Mouse (Mus musculus) kidney, postnatal 0 days (tissue): Measurements from ENCODE around the gene Imp4. TPM values are rescaled to one million over a fixed set of nuclear protein-coding genes. Genes with fewer than 3 reads are reported as not detected.

Source experiments
- ATAC-seq: fragments of 200-750 bp; cut with Nextera tagmentation; replicated peaks from 2 replicates; pipeline ENCODE4 v1.8.0; 2017; ENCODE audit warnings: low read depth, moderate number of reproducible peaks, moderate TSS enrichment, moderate library complexity; ENCODE audit not compliant: low FRiP score
- DNase-seq: peaks from one replicate; pipeline ENCODE4 v3.0.0-alpha.2; 2016; ENCODE audit warnings: low spot score
- H3K27ac ChIP-seq: fragments of 300-500 bp; sonication (generic); 2 replicates; pipeline ENCODE4 v1.5.1; 2014; ENCODE audit warnings: mild to moderate bottlenecking
- H3K27me3 ChIP-seq: fragments of 300-500 bp; sonication (generic); 2 replicates; pipeline ENCODE4 v1.6.1; 2014; ENCODE audit warnings: low read length, mixed read lengths; ENCODE audit not compliant: insufficient read depth
- H3K36me3 ChIP-seq: fragments of 300-500 bp; sonication (generic); 2 replicates; pipeline ENCODE4 v1.6.1; 2014; ENCODE audit warnings: low read length, mixed read lengths; ENCODE audit not compliant: insufficient read depth
- H3K4me1 ChIP-seq: fragments of 300-500 bp; sonication (generic); replicated peaks from 2 replicates; pipeline ENCODE4 v1.6.1; 2014; ENCODE audit warnings: antibody characterized with exemption, low read length, mixed read lengths; ENCODE audit not compliant: insufficient read depth
- H3K4me2 ChIP-seq: fragments of 300-500 bp; sonication (generic); 2 replicates; pipeline ENCODE4 v1.6.1; 2014; ENCODE audit warnings: mild to moderate bottlenecking, low read length, moderate library complexity, mixed read lengths
- H3K4me3 ChIP-seq: fragments of 300-500 bp; sonication (generic); replicated peaks from 2 replicates; pipeline ENCODE4 v1.5.1; 2014; ENCODE audit warnings: low read depth, low read length
- H3K9ac ChIP-seq: fragments of 300-500 bp; sonication (generic); 2 replicates; pipeline ENCODE4 v1.6.1; 2014; ENCODE audit warnings: low read depth, low read length
- H3K9me3 ChIP-seq: fragments of 300-500 bp; sonication (generic); replicated peaks from 2 replicates; pipeline ENCODE4 v1.6.1; 2016; ENCODE audit warnings: low read length, inconsistent platforms, mixed read lengths
- CTCF ChIP-seq: IDR thresholded peaks from 2 replicates; pipeline ENCODE4 v1.5.1; 2016; ENCODE audit warnings: antibody characterized with exemption, low read depth, mild to moderate bottlenecking, moderate library complexity
- WGBS: fragments of 180-500 bp; shearing (Covaris S2); extraction: QIAGEN DNeasy Blood & Tissue Kit; methylation state at CpG from one replicate; pipeline ENCODE4 v1.1.7; 2014; 5-methylcytosine and 5-hydroxymethylcytosine counted together
- polyA plus RNA-seq: library from polyadenylated mRNA; unstranded; fragments of >200 nt; fragmentation: Nextera tagmentation; extraction: Ambion mirVana; gene quantifications from 2 replicates; pipeline ENCODE4 v1.2.1, GENCODE M21; 2015

Imp4 gene
- polyA plus RNA-seq, 1 experiment from 2014 or later: 74.9 TPM

DNA sequence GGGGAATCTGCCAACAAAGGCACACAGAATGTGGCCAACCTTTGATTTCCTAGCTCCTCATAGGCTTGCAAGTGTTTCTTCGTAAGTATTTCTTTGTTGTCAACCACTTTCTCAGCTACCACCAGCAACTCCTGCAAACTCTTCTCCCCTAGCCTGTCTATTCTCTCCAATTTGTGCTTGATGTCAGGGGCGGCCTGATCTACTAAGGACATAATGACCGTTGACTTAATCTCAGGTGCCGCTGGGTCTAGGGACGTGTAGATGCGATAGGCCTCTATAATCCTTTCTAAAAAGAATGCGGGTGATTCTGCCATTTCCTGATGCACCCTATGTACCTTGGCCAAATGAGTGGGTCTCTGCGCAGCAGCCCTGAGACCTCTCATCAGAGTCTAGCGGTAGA lies 8.2 kb upstream of the Imp4 start:
- ATAC-seq: no peak
- Histone ChIP-seq H3K27ac (no peak overlapping the region), H3K4me3 (no peak overlapping the region), H3K36me3 (no peaks in the 10 kb centered on the region), H3K9me3 (peaks cover 20% of the 10 kb centered on the region), H3K27me3 (no peaks in the 10 kb centered on the region), H3K4me1 (0 out of 2 replicates have a peak, but pooled peaks cover 4% of the 10 kb centered on the region), H3K4me2 (no peak overlapping the region), H3K9ac (no peak overlapping the region)
- no peak for TF ChIP-seq CTCF
- 96% methylated on average over 9 of the region's 9 CpGs for WGBS
- no peak for DNase-seq

DNA sequence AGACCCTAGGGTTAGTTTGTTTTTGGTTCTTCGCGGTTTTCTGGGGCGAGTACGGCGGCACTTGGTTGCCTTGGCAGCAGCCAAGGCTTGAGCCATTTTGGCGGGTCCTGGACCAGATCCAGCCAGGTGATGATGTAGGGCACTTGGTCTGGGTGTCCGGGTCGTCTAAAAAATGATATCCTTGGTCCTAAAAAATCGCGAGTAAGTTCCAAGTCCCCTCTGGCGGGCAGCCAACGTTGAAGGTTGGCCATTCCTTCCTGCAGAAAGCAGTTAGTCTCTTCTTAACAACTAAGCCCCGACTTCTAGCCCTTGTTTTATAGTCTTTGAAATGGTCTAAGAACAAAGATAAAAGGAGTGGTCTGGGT lies 7.3 kb upstream of the Imp4 start:
- Histone ChIP-seq H3K9me3 (peaks cover 20% of the 10 kb centered on the region), H3K4me2 (peak overlapping the region; percentile 69), H3K36me3 (no peaks in the 10 kb centered on the region), H3K27me3 (no peaks in the 10 kb centered on the region), H3K9ac (peak overlapping the region; percentile 61), H3K4me1 (0 out of 2 replicates have a peak, but pooled peaks cover 4% of the 10 kb centered on the region), H3K4me3 (0 out of 2 replicates have a peak overlapping the region, but pooled peaks have one; percentile 26), H3K27ac (peak overlapping the region; percentile 58; the same call in 1 of the 2 replicates)
- no peak for ATAC-seq
- no peak for DNase-seq
- no peak for TF ChIP-seq CTCF
- WGBS: 55% methylated on average over 13 of the region's 13 CpGs

DNA sequence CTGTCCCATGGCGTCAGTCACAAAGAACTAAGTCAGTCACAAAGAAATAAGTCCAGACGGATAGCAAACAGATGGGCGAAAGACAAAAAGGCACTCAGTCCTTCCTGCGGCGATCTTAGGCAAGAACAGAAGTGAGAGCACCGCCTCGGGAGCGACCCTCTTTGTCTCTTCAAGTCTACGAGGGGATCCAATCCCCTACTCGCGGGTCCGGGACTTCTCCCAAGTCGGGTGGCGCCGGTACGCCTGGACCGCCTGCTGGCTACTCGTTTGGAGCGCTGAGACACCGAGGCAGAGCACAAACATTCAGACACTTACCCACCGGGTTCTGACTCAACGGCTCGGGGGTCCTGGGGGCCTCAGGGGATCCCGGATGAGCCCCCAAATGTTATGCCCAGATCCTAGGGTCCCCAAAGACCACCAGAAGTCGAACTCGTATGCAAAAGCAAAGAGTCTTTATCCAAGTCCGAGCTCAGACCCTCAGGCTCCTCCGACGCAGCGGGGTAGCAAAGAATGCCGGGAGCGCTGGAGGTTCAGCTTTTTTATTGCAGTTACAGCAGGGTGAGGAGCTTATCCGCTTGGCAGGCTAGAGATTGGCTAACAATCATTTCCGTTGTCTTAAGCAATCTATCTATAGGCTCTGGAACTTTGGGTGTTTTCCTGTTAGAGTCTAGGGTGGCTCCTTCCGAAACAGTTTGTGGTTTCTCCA lies 6.7 kb upstream of the Imp4 start:
- ATAC-seq (no peak; the same call in 1 of the 2 replicates), DNase-seq (peak; percentile 84)
- TF ChIP-seq CTCF: no peak
- Histone ChIP-seq H3K9me3 (peaks cover 20% of the 10 kb centered on the region), H3K27me3 (no peaks in the 10 kb centered on the region), H3K4me2 (peak overlapping the region; percentile 69), H3K4me1 (0 out of 2 replicates have a peak, but pooled peaks cover 4% of the 10 kb centered on the region), H3K4me3 (peak overlapping the region; percentile 26), H3K27ac (peak overlapping the region; percentile 58; the same call in 1 of the 2 replicates), H3K9ac (peak overlapping the region; percentile 61), H3K36me3 (no peaks in the 10 kb centered on the region)
- 11% methylated on average over 35 of the region's 35 CpGs for WGBS

DNA sequence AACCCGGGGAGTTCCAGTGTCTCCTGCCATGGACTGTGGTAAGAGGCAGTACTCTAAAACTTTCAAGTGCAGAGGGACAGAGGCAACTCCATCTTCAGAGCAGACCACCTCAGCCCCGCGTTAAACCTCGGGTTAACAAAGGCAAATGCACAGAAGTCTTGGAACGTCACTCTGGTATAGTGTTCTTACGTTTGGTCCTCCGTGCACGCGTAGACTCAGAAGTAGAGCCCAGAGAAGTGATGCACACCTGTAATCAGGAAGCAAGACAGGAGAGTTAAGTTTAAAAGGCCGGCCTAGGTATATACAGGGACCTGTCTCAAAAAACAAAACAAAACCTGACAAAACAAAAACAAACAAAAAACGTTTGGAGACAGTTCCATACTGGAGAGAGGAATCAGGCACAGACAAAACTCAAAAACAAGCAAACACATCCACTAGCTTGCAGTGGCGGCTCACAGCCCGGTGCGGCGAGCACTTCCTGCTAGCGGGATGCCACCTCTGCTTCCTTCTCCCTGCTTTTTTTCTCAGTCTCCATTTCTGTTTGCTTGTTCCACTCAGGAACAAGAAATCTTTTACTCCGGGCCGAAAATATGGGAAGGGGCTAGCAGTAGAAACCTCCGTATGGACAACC lies 5.6 kb upstream of the Imp4 start:
- DNase-seq: peak; percentile 50
- no peak overlapping the region; the same call in 1 of the 2 replicates for H3K27ac ChIP-seq
- peaks cover 9% of the 10 kb centered on the region; the same call in 1 of the 2 replicates for H3K4me1 ChIP-seq
- no peak for TF ChIP-seq CTCF
- peak overlapping the region; percentile 43 for H3K9ac ChIP-seq
- ATAC-seq: no peak
- WGBS: 14% methylated on average over 19 of the region's 19 CpGs
- peak overlapping the region; percentile 63 for H3K4me3 ChIP-seq
- H3K4me2 ChIP-seq: peak overlapping the region; percentile 69
- H3K27me3 ChIP-seq: no peaks in the 10 kb centered on the region
- H3K9me3 ChIP-seq: peaks cover 20% of the 10 kb centered on the region
- no peaks in the 10 kb centered on the region for H3K36me3 ChIP-seq

DNA sequence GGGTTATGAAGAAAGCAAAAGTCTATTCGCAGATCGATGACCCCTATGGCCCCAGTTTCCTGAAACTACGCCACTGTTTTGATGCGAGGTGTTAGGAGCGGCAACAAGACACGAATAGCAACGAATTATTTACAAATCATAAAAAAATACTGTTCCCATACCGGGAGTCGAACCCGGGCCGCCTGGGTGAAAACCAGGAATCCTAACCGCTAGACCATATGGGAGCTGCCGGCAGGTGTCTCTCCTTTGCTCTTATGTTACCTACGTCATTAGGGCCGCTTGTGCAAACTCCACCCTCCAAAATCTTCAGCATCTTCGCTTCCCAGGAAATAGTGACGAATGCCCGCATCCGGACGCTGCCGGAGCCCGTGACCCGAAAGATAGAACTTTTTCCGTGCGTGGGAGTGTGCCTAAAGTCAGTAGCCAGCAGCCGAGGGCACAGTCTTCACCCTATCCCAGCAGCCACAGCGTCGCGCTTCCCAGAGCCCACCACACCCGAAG lies 4.9 kb upstream of the Imp4 start:
- no peaks in the 10 kb centered on the region for H3K27me3 ChIP-seq
- under 1% methylated on average over 30 of the region's 30 CpGs for WGBS
- peak; percentile 92 for DNase-seq
- H3K27ac ChIP-seq: peak overlapping the region; percentile 86
- H3K4me1 ChIP-seq: peaks cover 9% of the 10 kb centered on the region; the same call in 1 of the 2 replicates
- peak overlapping the region; percentile 63 for H3K9ac ChIP-seq
- peak; percentile 19; the same call in 1 of the 2 replicates for TF ChIP-seq CTCF
- peak; percentile 3 for ATAC-seq
- peaks cover 20% of the 10 kb centered on the region for H3K9me3 ChIP-seq
- no peaks in the 10 kb centered on the region for H3K36me3 ChIP-seq
- H3K4me2 ChIP-seq: peak overlapping the region; percentile 69
- peak overlapping the region; percentile 63 for H3K4me3 ChIP-seq

DNA sequence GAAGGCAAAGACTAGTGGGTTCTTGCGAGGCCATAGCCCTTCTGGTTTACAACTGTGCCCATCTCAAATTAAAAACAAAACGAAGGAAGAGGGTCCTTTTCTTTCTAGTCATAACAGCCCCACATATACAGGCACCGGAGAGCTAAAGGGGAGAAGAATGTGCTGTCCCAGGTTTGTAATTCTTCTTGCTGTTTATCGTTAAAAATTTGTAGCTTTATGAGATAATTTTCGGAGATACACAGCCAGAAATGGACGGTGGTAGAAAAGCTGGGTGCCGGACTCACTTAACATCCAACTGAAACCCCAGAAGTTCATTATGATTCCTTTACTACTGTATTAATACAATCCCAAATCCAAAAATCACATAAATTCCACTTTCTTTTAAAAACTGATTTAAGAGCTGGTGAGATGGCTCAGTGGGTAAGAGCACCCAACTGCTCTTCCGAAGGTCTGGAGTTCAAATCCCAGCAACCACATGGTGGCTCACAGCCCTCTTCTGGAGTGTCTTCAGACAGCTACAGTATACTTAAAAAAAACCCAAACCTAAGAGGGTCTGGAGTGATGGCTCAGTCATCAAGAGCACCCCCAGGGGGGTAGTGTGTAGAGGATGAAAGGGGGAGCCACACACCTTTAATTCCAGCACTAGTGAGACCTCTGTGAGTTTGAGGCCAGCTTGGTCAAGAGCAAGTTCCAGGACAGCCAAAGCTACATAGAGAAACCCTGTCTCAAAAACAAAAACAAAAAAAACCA lies 4.1 kb upstream of the Imp4 start:
- 30% methylated on average over 8 of the region's 8 CpGs for WGBS

More for the DNA sequence above, 4.1 kb upstream of the Imp4 start:
- ATAC-seq (no peak), DNase-seq (no peak)
- Histone ChIP-seq H3K4me2 (peak overlapping the region; percentile 69), H3K27ac (peak overlapping the region; percentile 86), H3K36me3 (no peaks in the 10 kb centered on the region), H3K4me3 (peak overlapping the region; percentile 63), H3K27me3 (no peaks in the 10 kb centered on the region), H3K4me1 (peaks cover 12% of the 10 kb centered on the region; the same call in 1 of the 2 replicates), H3K9me3 (peaks cover 19% of the 10 kb centered on the region), H3K9ac (peak overlapping the region; percentile 63)
- no peak for TF ChIP-seq CTCF
